Mouse (Mus musculus) midbrain, embryonic 16.5 days (tissue): Measurements from ENCODE around the gene Dynlt1b. TPM values are rescaled to one million over a fixed set of nuclear protein-coding genes. Genes with fewer than 3 reads are reported as not detected.
A peak's percentile ranks its signal among the peaks of the same experiment; 100 is the strongest.
"Not testable (repeated sequence)": the region's sequence is repeated elsewhere in the genome, so short reads cannot be mapped to it uniquely, and the experiment has no call there.

Experiments used
- ATAC-seq: fragments of 200-750 bp; cut with Nextera tagmentation; 2 replicates; pipeline ENCODE4 v1.8.0; 2017; ENCODE audit warnings: moderate TSS enrichment
- H3K27ac ChIP-seq: fragments of 300-500 bp; sonication (generic); 2 replicates; pipeline ENCODE4 v1.5.1; 2014; ENCODE audit warnings: mild to moderate bottlenecking, low read length, mixed read lengths
- H3K27me3 ChIP-seq: fragments of 300-500 bp; sonication (generic); 2 replicates; pipeline ENCODE4 v1.6.1; 2014; ENCODE audit warnings: low read depth, low read length, mixed read lengths; ENCODE audit not compliant: control insufficient read depth, insufficient read depth
- H3K36me3 ChIP-seq: fragments of 300-500 bp; sonication (generic); 2 replicates; pipeline ENCODE4 v1.6.1; 2014; ENCODE audit warnings: mild to moderate bottlenecking, low read length, moderate library complexity, mixed read lengths; ENCODE audit not compliant: control insufficient read depth, insufficient read depth
- H3K4me1 ChIP-seq: fragments of 300-500 bp; sonication (generic); 2 replicates; pipeline ENCODE4 v1.6.1; 2014; ENCODE audit warnings: mild to moderate bottlenecking, low read length, mixed read lengths; ENCODE audit not compliant: control insufficient read depth, insufficient read depth
- H3K4me2 ChIP-seq: fragments of 300-500 bp; sonication (generic); 2 replicates; pipeline ENCODE4 v1.6.1; 2014; ENCODE audit warnings: mild to moderate bottlenecking, low read length, mixed read lengths
- H3K4me3 ChIP-seq: fragments of 300-500 bp; sonication (generic); 2 replicates; pipeline ENCODE4 v1.5.1; 2014; ENCODE audit warnings: low read depth, mild to moderate bottlenecking, low read length, moderate library complexity, mixed read lengths
- H3K9ac ChIP-seq: fragments of 300-500 bp; sonication (generic); 2 replicates; pipeline ENCODE4 v1.6.1; 2014; ENCODE audit warnings: low read depth, low read length, mixed read lengths
- H3K9me3 ChIP-seq: fragments of 300-500 bp; sonication (generic); replicated peaks from 2 replicates; pipeline ENCODE4 v1.6.1; 2014; ENCODE audit warnings: mild to moderate bottlenecking, low read length, mixed read lengths; ENCODE audit not compliant: control insufficient read depth, poor library complexity, severe bottlenecking
- WGBS: fragments of 180-500 bp; shearing (Covaris S2); extraction: QIAGEN DNeasy Blood & Tissue Kit; methylation state at CpG from one replicate; pipeline ENCODE4 v1.1.7; 2014; 5-methylcytosine and 5-hydroxymethylcytosine counted together
- polyA plus RNA-seq: library from polyadenylated mRNA; unstranded; fragments of >200 nt; fragmentation: Nextera tagmentation; extraction: Ambion mirVana; gene quantifications from 2 replicates; pipeline ENCODE4 v1.2.1, GENCODE M21; 2015

Dynlt1b gene
- polyA plus RNA-seq, 1 experiment from 2014 or later, result 1,051 TPM

DNA sequence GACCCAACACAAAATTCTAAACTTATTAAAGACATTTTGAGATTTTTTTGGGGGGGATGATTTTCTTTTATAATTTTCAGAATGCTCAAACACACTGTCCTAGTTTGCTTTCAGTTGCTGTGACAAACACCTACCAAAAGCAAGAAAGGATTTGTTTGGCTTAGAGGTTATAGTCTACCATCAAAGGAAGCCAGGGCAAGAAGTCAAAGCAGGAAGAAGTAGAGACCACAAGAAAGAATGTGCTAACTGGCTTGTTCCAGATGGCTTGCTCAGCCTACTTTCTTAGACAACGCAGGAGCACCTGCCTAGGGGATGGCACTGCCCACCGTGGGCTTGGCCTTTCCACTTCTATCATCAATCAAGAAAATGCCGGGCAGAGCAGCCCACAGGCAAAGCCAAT, 31.8 kb upstream of the Dynlt1b start:
- not testable (repeated sequence) for H3K4me2 ChIP-seq, H3K27ac ChIP-seq, H3K4me1 ChIP-seq, H3K4me3 ChIP-seq, H3K27me3 ChIP-seq, H3K9ac ChIP-seq, H3K36me3 ChIP-seq, H3K9me3 ChIP-seq, ATAC-seq
- WGBS, result 100% methylated on average over 1 of the region's 3 CpGs

DNA sequence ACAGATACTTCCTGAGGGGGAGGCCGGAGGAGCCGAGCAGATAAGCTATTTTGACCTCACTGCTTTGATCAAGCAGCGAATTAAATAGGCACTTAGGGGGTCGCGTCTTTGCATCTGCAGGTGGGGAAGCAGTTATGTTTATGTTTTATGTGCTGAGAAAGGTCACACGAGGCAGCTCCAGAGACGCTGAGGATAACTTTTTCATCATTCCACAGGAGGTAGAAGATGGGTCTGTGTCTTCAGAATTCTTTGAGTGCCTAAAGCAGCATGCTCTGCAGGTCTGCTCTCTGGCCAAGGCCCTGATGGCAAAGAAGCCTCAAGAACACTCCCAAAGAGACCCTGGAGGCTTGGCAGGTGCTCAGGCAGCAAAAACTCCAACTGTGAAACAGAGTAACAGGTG, 31.1 kb upstream of the Dynlt1b start:
- H3K36me3 ChIP-seq, H3K9me3 ChIP-seq, H3K27me3 ChIP-seq, H3K4me1 ChIP-seq, H3K4me3 ChIP-seq, H3K4me2 ChIP-seq, H3K27ac ChIP-seq, H3K9ac ChIP-seq: not testable (repeated sequence)
- peak; percentile 22; the same call in 1 of the 2 replicates for ATAC-seq
- 24% methylated on average over 7 of the region's 7 CpGs for WGBS

DNA sequence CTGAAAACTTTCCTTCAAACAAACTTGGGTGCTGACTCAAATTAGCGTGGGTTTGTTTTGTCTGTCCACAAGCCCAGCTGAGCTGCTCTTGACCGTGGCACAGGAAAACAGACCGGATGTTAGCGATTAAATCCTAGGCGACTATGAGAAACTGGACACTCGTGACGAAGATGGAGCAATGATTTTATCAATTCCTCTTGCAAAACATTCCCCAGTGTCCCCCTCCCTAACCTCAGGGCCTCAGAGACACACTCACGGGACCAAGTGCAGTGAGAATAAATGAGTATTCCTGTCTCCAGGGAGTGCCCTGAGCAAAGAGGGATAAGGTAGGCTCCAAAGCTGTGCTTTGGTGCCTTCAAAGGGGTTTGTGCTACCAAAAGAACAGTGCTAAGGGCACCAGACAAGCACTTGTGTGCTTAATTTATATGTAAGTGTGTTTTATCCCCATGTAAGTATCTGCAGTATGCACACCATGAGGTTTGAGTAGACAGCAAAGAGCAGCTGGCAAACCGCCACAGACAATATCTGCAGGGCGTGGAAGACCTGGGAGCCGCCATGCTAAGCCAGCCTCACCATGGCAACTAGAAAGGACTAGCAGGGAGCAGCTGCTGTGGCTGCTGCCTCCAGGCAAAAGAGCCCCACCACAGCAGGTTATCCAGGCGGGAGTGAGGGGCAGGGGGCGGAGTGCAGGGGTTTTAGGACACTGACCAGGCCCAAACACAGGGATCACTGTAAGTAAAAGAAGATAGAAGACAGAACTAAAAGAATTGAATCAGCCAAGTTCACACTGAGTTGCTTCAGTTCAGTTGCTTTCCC, 30.4 kb upstream of the Dynlt1b start:
- ATAC-seq, result peak; percentile 85
- H3K27me3 ChIP-seq, H3K4me2 ChIP-seq: not testable (repeated sequence)

DNA sequence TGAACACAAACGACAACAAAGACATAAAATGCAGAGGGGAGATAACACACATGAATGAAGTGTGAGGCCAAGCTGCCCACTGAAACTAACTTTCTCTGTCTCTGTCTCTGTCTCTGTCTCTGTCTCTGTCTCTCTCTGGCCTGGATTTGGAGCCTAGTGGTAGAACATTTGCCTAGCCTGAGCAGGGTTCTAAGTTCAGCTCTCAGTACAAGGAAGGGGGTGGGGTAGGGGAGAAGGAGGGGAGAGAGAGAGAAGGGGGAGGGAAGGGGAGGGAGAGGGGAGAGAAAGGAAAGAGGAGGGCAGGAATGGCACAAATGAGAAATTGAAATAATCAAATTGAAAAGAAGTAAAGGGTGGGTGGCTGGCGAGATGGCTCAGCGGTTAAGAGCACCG, 29.8 kb upstream of the Dynlt1b start:
- not testable (repeated sequence) for ATAC-seq, H3K4me1 ChIP-seq, H3K36me3 ChIP-seq, H3K27me3 ChIP-seq, H3K4me2 ChIP-seq, H3K4me3 ChIP-seq, H3K9me3 ChIP-seq, H3K9ac ChIP-seq
- WGBS, result 65% methylated on average over 4 of the region's 4 CpGs
- H3K27ac ChIP-seq, result peak overlapping the region; percentile 78

More for the DNA sequence above, 30.4 kb upstream of the Dynlt1b start:
- not testable (repeated sequence) for H3K9ac ChIP-seq, H3K36me3 ChIP-seq, H3K4me1 ChIP-seq, H3K9me3 ChIP-seq, H3K4me3 ChIP-seq
- H3K27ac ChIP-seq, result peak overlapping the region; percentile 78
- 15% methylated on average over 6 of the region's 13 CpGs for WGBS

DNA sequence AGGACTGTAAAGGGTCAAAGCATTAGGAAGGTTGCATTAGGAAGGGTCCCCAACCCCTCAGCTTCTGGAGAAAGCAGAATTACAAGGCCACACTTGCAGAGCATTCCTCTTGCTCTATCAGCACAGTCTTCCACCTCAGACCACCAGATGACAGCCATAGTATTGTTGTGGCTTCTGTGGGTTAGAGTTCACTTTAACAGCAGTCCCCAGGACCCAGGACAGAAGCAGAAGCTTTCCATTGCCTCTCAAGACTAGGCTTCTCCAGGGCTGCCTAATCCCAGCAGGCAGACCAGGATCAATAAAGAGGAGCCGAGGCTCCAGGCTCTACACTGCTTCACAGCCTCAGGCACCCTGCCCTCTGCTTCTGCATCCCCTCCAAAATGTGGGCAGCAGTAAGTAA, 25.4 kb upstream of the Dynlt1b start:
- not testable (repeated sequence) for H3K27me3 ChIP-seq

DNA sequence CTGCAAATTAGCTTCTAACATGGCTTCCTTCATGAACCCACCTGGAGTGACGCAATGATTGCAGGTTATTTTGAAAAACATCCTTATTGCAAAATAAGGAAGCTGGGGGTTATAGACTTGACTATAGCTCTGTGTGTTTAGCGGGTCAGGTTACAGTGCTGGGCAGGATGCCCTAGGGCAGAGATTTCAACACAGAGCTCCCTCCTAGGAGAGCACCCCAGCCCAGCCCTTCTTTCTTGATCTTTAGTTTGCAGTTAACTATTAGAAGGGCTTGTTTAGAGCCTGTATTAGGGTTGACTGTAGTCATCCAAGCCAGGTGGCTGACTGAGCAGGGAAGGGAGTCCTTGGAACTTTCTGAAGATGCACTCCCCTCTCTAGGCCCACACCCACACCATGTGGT, 22.9 kb upstream of the Dynlt1b start:
- not testable (repeated sequence) for ATAC-seq, H3K27me3 ChIP-seq, H3K4me1 ChIP-seq, H3K27ac ChIP-seq, H3K36me3 ChIP-seq, H3K9ac ChIP-seq, H3K4me2 ChIP-seq, H3K4me3 ChIP-seq, H3K9me3 ChIP-seq
- 60% methylated on average over 1 of the region's 2 CpGs for WGBS

More for the DNA sequence above, 25.4 kb upstream of the Dynlt1b start:
- not testable (repeated sequence) for H3K36me3 ChIP-seq, H3K4me2 ChIP-seq, H3K9ac ChIP-seq, H3K4me1 ChIP-seq, H3K9me3 ChIP-seq, H3K4me3 ChIP-seq, ATAC-seq, H3K27ac ChIP-seq
- 30% methylated on average over 1 of the region's 1 CpGs for WGBS

DNA sequence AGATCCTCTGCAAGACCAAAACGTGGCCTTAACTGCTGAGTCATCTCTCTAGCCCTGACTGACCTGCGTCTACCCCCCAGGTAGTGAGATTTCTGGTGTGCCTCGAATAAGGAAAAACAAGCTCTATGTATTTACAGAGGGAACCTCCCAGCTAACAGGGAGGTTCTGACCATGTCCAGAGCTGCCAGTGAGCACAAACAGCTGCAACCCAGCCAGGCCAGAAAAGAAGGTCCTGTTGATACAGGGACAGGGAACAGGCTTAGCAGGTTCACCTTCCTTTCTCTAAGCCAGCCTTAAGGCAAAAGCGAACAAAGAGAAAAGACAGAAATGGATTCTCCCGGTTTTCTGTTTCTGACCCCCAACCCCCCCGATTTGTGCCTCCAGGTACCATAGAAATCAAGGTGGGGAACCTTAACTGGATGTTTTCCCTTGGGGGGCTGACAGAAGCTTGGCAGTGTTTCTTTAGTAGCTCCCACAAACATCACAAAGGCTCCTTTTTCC, 19.1 kb upstream of the Dynlt1b start:
- not testable (repeated sequence) for H3K9me3 ChIP-seq, H3K9ac ChIP-seq, H3K4me2 ChIP-seq, H3K4me1 ChIP-seq, H3K27ac ChIP-seq, H3K4me3 ChIP-seq, H3K36me3 ChIP-seq, ATAC-seq, H3K27me3 ChIP-seq
- 57% methylated on average over 5 of the region's 6 CpGs for WGBS

DNA sequence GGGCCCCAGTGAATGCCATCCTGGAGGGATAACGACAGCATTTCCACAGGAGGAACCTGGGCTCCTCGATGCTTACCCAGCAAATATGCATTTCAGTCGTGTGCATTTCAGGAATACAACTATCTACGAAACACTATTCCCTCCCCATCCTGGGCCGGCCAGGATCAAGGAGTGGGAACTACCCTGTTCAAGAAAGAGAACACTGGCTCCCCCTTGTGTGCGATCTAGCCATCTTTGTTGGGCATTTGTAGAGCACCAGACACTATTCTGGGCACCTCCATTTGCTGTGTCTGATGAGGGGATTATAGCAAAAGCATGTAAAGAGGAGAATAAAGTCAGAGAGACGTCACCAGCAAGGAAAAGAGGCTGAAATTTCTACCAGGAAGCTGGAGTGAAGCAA, 12.8 kb upstream of the Dynlt1b start:
- not testable (repeated sequence) for H3K9ac ChIP-seq, H3K4me3 ChIP-seq, H3K36me3 ChIP-seq, H3K4me2 ChIP-seq, ATAC-seq, H3K9me3 ChIP-seq, H3K4me1 ChIP-seq, H3K27ac ChIP-seq, H3K27me3 ChIP-seq
- WGBS, result 34% methylated on average over 4 of the region's 7 CpGs

DNA sequence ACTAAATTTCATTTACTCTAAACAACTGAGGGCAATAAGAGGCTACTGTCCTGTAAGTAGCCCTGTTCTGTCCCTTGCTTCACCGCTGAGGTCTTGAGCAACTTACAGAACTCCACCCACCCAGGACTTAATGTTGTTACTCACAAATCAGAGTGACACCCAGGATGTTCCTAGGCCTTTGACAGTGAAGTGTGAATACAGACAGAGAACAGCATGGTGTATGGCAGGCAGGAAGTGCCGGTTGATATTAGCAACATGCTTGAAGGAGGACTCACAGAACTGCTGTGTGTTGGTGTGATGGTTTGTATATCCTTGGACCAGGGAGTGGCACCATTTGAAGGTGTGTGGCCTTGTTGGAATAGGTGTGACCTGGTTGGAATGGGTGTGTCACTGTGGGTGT, 9.4 kb upstream of the Dynlt1b start:
- H3K4me2 ChIP-seq, H3K4me3 ChIP-seq, H3K27ac ChIP-seq, H3K27me3 ChIP-seq, ATAC-seq, H3K36me3 ChIP-seq, H3K9me3 ChIP-seq, H3K4me1 ChIP-seq, H3K9ac ChIP-seq: not testable (repeated sequence)
- WGBS, result 92% methylated on average over 1 of the region's 2 CpGs
